11 mouse cellular contexts compared by ENCODE assay signal in the genomic region with DNA sequence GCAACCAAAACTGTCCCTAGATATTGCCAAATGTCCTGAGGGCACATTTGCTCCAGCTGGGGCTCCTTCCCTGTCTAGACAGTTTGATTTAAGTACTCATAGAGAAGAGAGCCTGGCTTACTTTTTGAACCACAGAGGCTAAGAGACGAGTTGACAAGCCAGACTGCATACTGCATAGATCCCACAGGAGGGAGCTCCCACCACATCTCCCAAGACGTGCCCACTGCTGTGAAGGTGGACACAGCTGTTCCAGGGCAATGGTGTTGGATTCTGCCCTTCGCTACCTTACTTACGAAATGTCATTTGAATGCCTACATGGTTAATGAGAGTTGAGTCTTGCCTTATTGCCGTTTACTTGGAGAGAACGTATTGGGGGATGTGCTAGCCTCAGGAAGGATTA. TPM values are rescaled to one million over a fixed set of nuclear protein-coding genes. Genes with fewer than 3 reads are reported as not detected.
DNase-seq lines count a peak whose midpoint lies in the region; ATAC-seq lines count a peak whose summit lies in the region.
"Had no signal": no experiment of that assay in that cellular context is flagged by ENCODE, and none has a peak within 500 bp of the region (broad histone marks: within the 10 kb centered on the region; RNA-seq: fewer than 3 reads in every experiment).

No protein-coding gene starts in this region.

- peak; percentile 45 for DNase-seq in limb, embryonic 11.5 days (ENCODE audit: low spot score)
- DNase-seq in limb, embryonic 10.5 days (ENCODE audit: low spot score), result no peak
- peak; percentile 83 for DNase-seq in MEL-GATA-1-ER (ENCODE audit: extremely low read depth, low read depth)
- peak; percentile 17 for DNase-seq in embryo, embryonic 9.5 days (ENCODE audit: extremely low spot score)
- no peak for DNase-seq in testis, postnatal 10 days (ENCODE audit: low spot score)
- no peak for DNase-seq in right cerebral cortex, postnatal 25 days
- DNase-seq: lung, adult 18-20 months; thymus, adult 18-20 months had no signal

- no peak overlapping the region for H3K9ac ChIP-seq in limb, embryonic 11.5 days (ENCODE audit: low read length)
- H3K9ac ChIP-seq in heart, embryonic 11.5 days (ENCODE audit: low read depth, low read length), result no peak overlapping the region

- H3K27ac ChIP-seq in limb, embryonic 11.5 days (replicated peaks; ENCODE audit: low read depth, low read length), result no peak overlapping the region
- no peak overlapping the region for H3K27ac ChIP-seq in limb, embryonic 10.5 days
- no peak overlapping the region for H3K27ac ChIP-seq in heart, embryonic 11.5 days (ENCODE audit: low read depth, low read length)

- no peak overlapping the region for H3K4me2 ChIP-seq in limb, embryonic 11.5 days (ENCODE audit: low read depth, severe bottlenecking)
- H3K4me2 ChIP-seq in heart, embryonic 11.5 days, result no peak overlapping the region

- no peak for ATAC-seq in limb, embryonic 11.5 days (ENCODE audit: insufficient number of reproducible peaks, low FRiP score, low TSS enrichment, low read depth)
- peak; percentile 70 for ATAC-seq in megakaryocyte-erythroid progenitor cell, adult 5-6 weeks (replicated peaks; ENCODE audit: low FRiP score, low TSS enrichment, poor library complexity, severe bottlenecking)
- no peak for ATAC-seq in heart, embryonic 11.5 days (replicated peaks; ENCODE audit: insufficient number of reproducible peaks, low FRiP score, low TSS enrichment)
- ATAC-seq: forebrain, embryonic 16.5 days had no signal

- 56% methylated on average over 6 of the region's 6 CpGs for WGBS in limb, embryonic 11.5 days
- 57% methylated on average over 6 of the region's 6 CpGs for WGBS in limb, embryonic 10.5 days
- 58% methylated on average over 6 of the region's 6 CpGs for WGBS in heart, embryonic 11.5 days (ENCODE audit: insufficient replicate concordance)

- no peaks in the 10 kb centered on the region for H3K9me3 ChIP-seq in limb, embryonic 11.5 days (ENCODE audit: control insufficient read depth, low read length)
- no peaks in the 10 kb centered on the region for H3K9me3 ChIP-seq in limb, embryonic 10.5 days (replicated peaks)
- H3K9me3 ChIP-seq in heart, embryonic 11.5 days (replicated peaks; ENCODE audit: control insufficient read depth, low read length), result no peaks in the 10 kb centered on the region

- H3K36me3 ChIP-seq in limb, embryonic 11.5 days (ENCODE audit: control insufficient read depth, insufficient read depth, low read length), result no peaks in the 10 kb centered on the region
- H3K36me3 ChIP-seq in limb, embryonic 10.5 days, result no peaks in the 10 kb centered on the region
- no peaks in the 10 kb centered on the region for H3K36me3 ChIP-seq in heart, embryonic 11.5 days (ENCODE audit: control insufficient read depth, insufficient read depth, low read length)

- no peaks in the 10 kb centered on the region for H3K27me3 ChIP-seq in limb, embryonic 11.5 days (ENCODE audit: control insufficient read depth, insufficient read depth, low read length)
- H3K27me3 ChIP-seq in limb, embryonic 10.5 days (ENCODE audit: low read depth, poor library complexity, severe bottlenecking), result no peaks in the 10 kb centered on the region
- H3K27me3 ChIP-seq in heart, embryonic 11.5 days (ENCODE audit: control insufficient read depth, insufficient read depth, low read length), result no peaks in the 10 kb centered on the region

- H3K4me1 ChIP-seq in limb, embryonic 11.5 days (ENCODE audit: control insufficient read depth, insufficient read depth, low read length), result no peaks in the 10 kb centered on the region
- H3K4me1 ChIP-seq in limb, embryonic 10.5 days, result 0 out of 2 replicates have a peak, but pooled peaks cover 3% of the 10 kb centered on the region
- H3K4me1 ChIP-seq in heart, embryonic 11.5 days (ENCODE audit: control insufficient read depth, insufficient read depth, low read length), result no peaks in the 10 kb centered on the region

- no peak overlapping the region for H3K4me3 ChIP-seq in limb, embryonic 11.5 days (ENCODE audit: low read depth, low read length)
- H3K4me3 ChIP-seq in limb, embryonic 10.5 days, result no peak overlapping the region
- H3K4me3 ChIP-seq in heart, embryonic 11.5 days (ENCODE audit: low read depth, low read length), result no peak overlapping the region

RNA-seq across cellular contexts. Expression of a gene that starts 6.2 kb away (rescaled TPM):
- polyA plus RNA-seq in limb, embryonic 11.5 days (2014; fragmentation: Nextera tagmentation; extraction: Ambion mirVana), result 126 and 150 TPM in 2 replicates
- polyA plus RNA-seq in limb, embryonic 10.5 days (2016; fragmentation: Nextera tagmentation; extraction: Ambion mirVana), result 129 and 164 TPM in 2 replicates
- 136 and 180 TPM in 2 replicates for total RNA-seq in megakaryocyte-erythroid progenitor cell, adult 5-6 weeks (2014; fragmentation: Nextera tagmentation)
- total RNA-seq in megakaryocyte-erythroid progenitor cell, adult 5-6 weeks (2017), result 91.7 and 104 TPM in 2 replicates
- 55.2 and 57.4 TPM in 2 replicates for polyA plus RNA-seq in heart, embryonic 11.5 days (2014; fragmentation: Nextera tagmentation; extraction: Ambion mirVana)

RNA-seq across cellular contexts. Expression of a gene that starts 35.7 kb away (rescaled TPM):
- 22.4 and 23.0 TPM in 2 replicates for polyA plus RNA-seq in limb, embryonic 11.5 days (2014; fragmentation: Nextera tagmentation; extraction: Ambion mirVana)
- 20.4 and 21.1 TPM in 2 replicates for polyA plus RNA-seq in limb, embryonic 10.5 days (2016; fragmentation: Nextera tagmentation; extraction: Ambion mirVana)
- total RNA-seq in megakaryocyte-erythroid progenitor cell, adult 5-6 weeks (2014; fragmentation: Nextera tagmentation), result 24.9 and 33.7 TPM in 2 replicates
- 13.9 and 29.8 TPM in 2 replicates for total RNA-seq in megakaryocyte-erythroid progenitor cell, adult 5-6 weeks (2017)
- polyA plus RNA-seq in heart, embryonic 11.5 days (2014; fragmentation: Nextera tagmentation; extraction: Ambion mirVana), result 14.9 and 15.0 TPM in 2 replicates

Comparison
In these comparisons a context has a peak if more than half of its experiments do, and no peak if none do; other contexts are left out.
1. DNase-seq: peak in limb, embryonic 11.5 days (single experiment), MEL-GATA-1-ER (single experiment) and embryo, embryonic 9.5 days (single experiment); none in limb, embryonic 10.5 days (single experiment), testis, postnatal 10 days (single experiment) and right cerebral cortex, postnatal 25 days (single experiment).